In the genomic region with DNA sequence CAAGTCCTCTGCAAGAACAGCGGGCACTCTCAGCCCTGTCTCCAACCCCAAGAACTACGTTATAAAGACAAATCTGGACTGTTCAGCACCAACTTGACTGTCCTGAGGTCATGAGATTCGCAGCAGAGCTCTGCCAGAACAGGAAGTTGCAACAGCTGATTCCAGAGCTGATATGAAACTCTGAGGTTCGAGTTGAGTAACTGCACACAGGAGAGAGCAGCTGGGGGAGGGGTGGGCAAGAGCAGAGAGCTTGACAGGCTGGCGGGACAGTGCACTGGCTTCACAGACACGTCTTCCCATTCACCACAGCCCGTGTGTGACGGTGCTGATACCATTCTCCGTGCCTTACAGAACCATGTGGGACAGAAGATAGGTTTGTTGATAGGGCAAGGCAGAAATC, we compare ENCODE assay signal across 9 mouse cellular contexts. TPM values are rescaled to one million over a fixed set of nuclear protein-coding genes. Genes with fewer than 3 reads are reported as not detected.
DNase-seq lines count a peak whose midpoint lies in the region; ATAC-seq lines count a peak whose summit lies in the region.
"Had no signal": no experiment of that assay in that cellular context is flagged by ENCODE, and none has a peak within 500 bp of the region (broad histone marks: within the 10 kb centered on the region; RNA-seq: fewer than 3 reads in every experiment).

No protein-coding gene starts in this region.

- H3K9ac ChIP-seq in intestine, embryonic 16.5 days (ENCODE audit: low read depth, low read length), result no peak overlapping the region
- no peak overlapping the region for H3K9ac ChIP-seq in forebrain, embryonic 12.5 days
- no peak overlapping the region for H3K9ac ChIP-seq in midbrain, embryonic 15.5 days
- H3K9ac ChIP-seq: hindbrain, embryonic 15.5 days had no signal

- H3K9me3 ChIP-seq in intestine, embryonic 16.5 days (ENCODE audit: control insufficient read depth, low read length), result no peaks in the 10 kb centered on the region
- H3K9me3 ChIP-seq in forebrain, embryonic 12.5 days, result peaks cover 10% of the 10 kb centered on the region; the same call in 1 of the 2 replicates
- 0 out of 2 replicates have a peak, but pooled peaks cover 7% of the 10 kb centered on the region for H3K9me3 ChIP-seq in midbrain, embryonic 15.5 days
- H3K9me3 ChIP-seq: hindbrain, embryonic 15.5 days had no signal

- 54% methylated on average over 9 of the region's 9 CpGs for WGBS in intestine, embryonic 16.5 days
- WGBS in forebrain, embryonic 12.5 days, result 85% methylated on average over 9 of the region's 9 CpGs
- 75% methylated on average over 9 of the region's 9 CpGs for WGBS in midbrain, embryonic 15.5 days

- no peaks in the 10 kb centered on the region for H3K36me3 ChIP-seq in intestine, embryonic 16.5 days (ENCODE audit: control insufficient read depth, insufficient read depth, low read length)
- H3K36me3 ChIP-seq in forebrain, embryonic 12.5 days (replicated peaks), result 0 out of 2 replicates have a peak, but pooled peaks cover 7% of the 10 kb centered on the region
- H3K36me3 ChIP-seq in midbrain, embryonic 15.5 days (replicated peaks), result no peaks in the 10 kb centered on the region
- H3K36me3 ChIP-seq: hindbrain, embryonic 15.5 days had no signal

- peak; percentile 78 for ATAC-seq in intestine, embryonic 16.5 days
- no peak for ATAC-seq in forebrain, embryonic 12.5 days (ENCODE audit: low FRiP score)
- no peak for ATAC-seq in midbrain, embryonic 15.5 days (replicated peaks)

- no peaks in the 10 kb centered on the region for H3K27me3 ChIP-seq in intestine, embryonic 16.5 days (replicated peaks; ENCODE audit: control insufficient read depth, insufficient read depth, low read length)
- H3K27me3 ChIP-seq in forebrain, embryonic 12.5 days, result no peaks in the 10 kb centered on the region
- H3K27me3 ChIP-seq in midbrain, embryonic 15.5 days (replicated peaks), result no peaks in the 10 kb centered on the region
- H3K27me3 ChIP-seq: hindbrain, embryonic 15.5 days had no signal

- intact Hi-C loops in heart, postnatal 25 days (cut with DNase I), result no loop called here

- no peak overlapping the region for H3K4me2 ChIP-seq in intestine, embryonic 16.5 days (ENCODE audit: low read depth, low read length)
- no peak overlapping the region for H3K4me2 ChIP-seq in forebrain, embryonic 12.5 days
- no peak overlapping the region for H3K4me2 ChIP-seq in midbrain, embryonic 15.5 days
- H3K4me2 ChIP-seq: hindbrain, embryonic 15.5 days had no signal

- peaks cover 3% of the 10 kb centered on the region; the same call in 1 of the 2 replicates for H3K4me1 ChIP-seq in intestine, embryonic 16.5 days (ENCODE audit: control insufficient read depth, insufficient read depth, low read length)
- H3K4me1 ChIP-seq in forebrain, embryonic 12.5 days, result peaks cover 20% of the 10 kb centered on the region
- H3K4me1 ChIP-seq in midbrain, embryonic 15.5 days, result 0 out of 2 replicates have a peak, but pooled peaks cover 3% of the 10 kb centered on the region
- H3K4me1 ChIP-seq: hindbrain, embryonic 15.5 days had no signal

- H3K4me3 ChIP-seq in intestine, embryonic 16.5 days (ENCODE audit: low read length), result no peak overlapping the region
- no peak overlapping the region for H3K4me3 ChIP-seq in forebrain, embryonic 12.5 days (replicated peaks)
- H3K4me3 ChIP-seq in midbrain, embryonic 15.5 days, result no peak overlapping the region
- H3K4me3 ChIP-seq: hindbrain, embryonic 15.5 days had no signal

- H3K27ac ChIP-seq in intestine, embryonic 16.5 days (ENCODE audit: low read length), result no peak overlapping the region
- H3K27ac ChIP-seq in forebrain, embryonic 12.5 days, result no peak overlapping the region
- no peak overlapping the region for H3K27ac ChIP-seq in midbrain, embryonic 15.5 days
- H3K27ac ChIP-seq: hindbrain, embryonic 15.5 days had no signal

- DNase-seq in heart, adult 11 months, result peak; percentile 98
- no peak for DNase-seq in heart, postnatal 25 days (ENCODE audit: low spot score)
- DNase-seq in adrenal gland, postnatal 25 days, result peak; percentile 18
- peak; percentile 69 for DNase-seq in lung, postnatal 14 days
- DNase-seq in thymus, postnatal 0 days (ENCODE audit: low spot score), result peak; percentile 92

RNA-seq across cellular contexts. Expression of gene Arhgap25, which starts 9.0 kb away (rescaled TPM):
- 1 to 10 TPM; 3.1 to 3.8 TPM for total RNA-seq in heart, postnatal 25 days (2021)
- total RNA-seq in adrenal gland, postnatal 25 days (2021), result 2.9 and 3.3 TPM in 2 replicates
- polyA plus RNA-seq in intestine, embryonic 16.5 days (2015; fragmentation: Nextera tagmentation; extraction: Ambion mirVana), result 3.4 and 4.2 TPM in 2 replicates
- polyA plus RNA-seq in thymus, postnatal 0 days (2015; fragmentation: Nextera tagmentation; extraction: Ambion mirVana), result 34.5 and 34.6 TPM in 2 replicates
- polyA plus RNA-seq in forebrain, embryonic 12.5 days (2016; fragmentation: Nextera tagmentation; extraction: Ambion mirVana), result 1.4 and 1.6 TPM in 2 replicates
- 1.8 and 1.9 TPM in 2 replicates for polyA plus RNA-seq in midbrain, embryonic 15.5 days (2015; fragmentation: Nextera tagmentation; extraction: Ambion mirVana)

RNA-seq across cellular contexts. Expression of gene Prokr1, which starts 48.5 kb away (rescaled TPM):
- under 1 TPM; 0.73 to 0.84 TPM for total RNA-seq in heart, postnatal 25 days (2021)
- 0.58 and 0.90 TPM in 2 replicates for total RNA-seq in adrenal gland, postnatal 25 days (2021)
- 2.3 and 2.4 TPM in 2 replicates for polyA plus RNA-seq in intestine, embryonic 16.5 days (2015; fragmentation: Nextera tagmentation; extraction: Ambion mirVana)
- polyA plus RNA-seq in thymus, postnatal 0 days (2015; fragmentation: Nextera tagmentation; extraction: Ambion mirVana), result 0.07 and 0.21 TPM in 2 replicates
- polyA plus RNA-seq in forebrain, embryonic 12.5 days (2016; fragmentation: Nextera tagmentation; extraction: Ambion mirVana), result 6.6 and 6.9 TPM in 2 replicates
- polyA plus RNA-seq in midbrain, embryonic 15.5 days (2015; fragmentation: Nextera tagmentation; extraction: Ambion mirVana), result 2.0 and 2.1 TPM in 2 replicates
